Mouse (Mus musculus): ENCODE results near the gene Klk1b3. TPM values are rescaled to one million over a fixed set of nuclear protein-coding genes. Genes with fewer than 3 reads are reported as not detected.
"Not testable (repeated sequence)": the region's sequence is repeated elsewhere in the genome, so short reads cannot be mapped to it uniquely, and the experiment has no call there.

Klk1b3 gene
- not detected in 2 replicates for total RNA-seq (2021)
- long read RNA-seq, experiment 1 = 0 reads
- long read RNA-seq, experiment 2 = 0 reads

- no peak for DNase-seq
These were observed at the start of gene Klk1b3 for GRCm38 (mm10) chr7:44197891-44198290. TSS of gene Klk1b3 (plus strand) at chr7:44198191.

GRCm38 (mm10) chr7:44179299-44180045 is 18.5 kb upstream of the Klk1b3 start:
- no peak for DNase-seq

GRCm38 (mm10) chr7:44186516-44186915 is 11.5 kb upstream of the Klk1b3 start:
- not testable (repeated sequence) for DNase-seq

GRCm38 (mm10) chr7:44187936-44188335 is 10.1 kb upstream of the Klk1b3 start, which contains the start of gene Klk1b24:
TSS of gene Klk1b24 (plus strand) at chr7:44188236.
- DNase-seq = not testable (repeated sequence)

GRCm38 (mm10) chr7:44193466-44193865 is 4.5 kb upstream of the Klk1b3 start:
- DNase-seq = not testable (repeated sequence)

- not testable (repeated sequence) for DNase-seq
These were observed 9.1 kb downstream of the Klk1b3 start, which contains the start of gene Klk1b4 for GRCm38 (mm10) chr7:44207135-44207534. TSS of gene Klk1b4 (plus strand) at chr7:44207435.

- DNase-seq = no peak
These were observed 10.3 kb downstream of the Klk1b3 start for GRCm38 (mm10) chr7:44208307-44208706.

GRCm38 (mm10) chr7:44215645-44216044 is 17.7 kb downstream of the Klk1b3 start, which contains the start of gene Klk1b5:
TSS of gene Klk1b5 (plus strand) at chr7:44215945.
- no peak for DNase-seq

- DNase-seq = not testable (repeated sequence)
These were observed 23.6 kb downstream of the Klk1b3 start for GRCm38 (mm10) chr7:44221601-44222000.

- DNase-seq = not testable (repeated sequence)
These were observed 24.3 kb downstream of the Klk1b3 start for GRCm38 (mm10) chr7:44222335-44222734.

GRCm38 (mm10) chr7:44225076-44225475 is 27.1 kb downstream of the Klk1b3 start, which contains the start of gene Klk1:
TSS of gene Klk1 (plus strand) at chr7:44225360.
- DNase-seq = no peak

GRCm38 (mm10) chr7:44235909-44236308 is 37.9 kb downstream of the Klk1b3 start, which contains the start of gene Gm36864:
TSS of gene Gm36864 (plus strand) at chr7:44236177.
- no peak for DNase-seq

GRCm38 (mm10) chr7:44239913-44240312 is 41.9 kb downstream of the Klk1b3 start:
- DNase-seq = no peak

- DNase-seq = no peak
These were observed 42.7 kb downstream of the Klk1b3 start for GRCm38 (mm10) chr7:44240712-44241111.

- no peak for DNase-seq
These were observed 43.2 kb downstream of the Klk1b3 start for GRCm38 (mm10) chr7:44241163-44241562.

- no peak for DNase-seq
These were observed 46.1 kb downstream of the Klk1b3 start for GRCm38 (mm10) chr7:44244080-44244479.

GRCm38 (mm10) chr7:44246055-44246983 is 48.3 kb downstream of the Klk1b3 start, which contains the start of the genes 1700028J19Rik and 2410002F23Rik:
TSS of gene 1700028J19Rik (minus strand) at chr7:44246695.
TSS of gene 2410002F23Rik (plus strand) at chr7:44246722.
- DNase-seq = peak; percentile 94

GRCm38 (mm10) chr7:44246984-44247470 is 49.0 kb downstream of the Klk1b3 start:
- no peak for DNase-seq

GRCm38 (mm10) chr7:44247971-44248370 is 50.0 kb downstream of the Klk1b3 start:
- DNase-seq = no peak

GRCm38 (mm10) chr7:44249248-44249647 is 51.3 kb downstream of the Klk1b3 start:
- no peak for DNase-seq

- peak; percentile 85 for DNase-seq
These were observed 52.8 kb downstream of the Klk1b3 start for GRCm38 (mm10) chr7:44250732-44251275.
